Mouse (Mus musculus) midbrain, embryonic 15.5 days (tissue): ENCODE measurements at regions not wholly inside any gene's neighbourhood (a gene's known extent, or its start where the extent isn't known, plus 50 kb on each side); places are given as distances from the start of the nearest gene placed in this dataset.

Source experiments
- ATAC-seq: fragments of 200-750 bp; cut with Nextera tagmentation; replicated peaks from 2 replicates; pipeline ENCODE4 v1.8.0; 2017; ENCODE audit warnings: moderate TSS enrichment
- H3K27ac ChIP-seq: fragments of 300-500 bp; sonication (generic); 2 replicates; pipeline ENCODE4 v1.5.1; 2015; ENCODE audit warnings: mild to moderate bottlenecking, inconsistent platforms
- H3K27me3 ChIP-seq: fragments of 300-500 bp; sonication (generic); replicated peaks from 2 replicates; pipeline ENCODE4 v1.6.1; 2015; ENCODE audit warnings: inconsistent platforms
- H3K36me3 ChIP-seq: fragments of 300-500 bp; sonication (generic); replicated peaks from 2 replicates; pipeline ENCODE4 v1.6.1; 2015; ENCODE audit warnings: inconsistent platforms
- H3K4me1 ChIP-seq: fragments of 300-500 bp; sonication (generic); 2 replicates; pipeline ENCODE4 v1.6.1; 2015; ENCODE audit warnings: inconsistent platforms
- H3K4me2 ChIP-seq: fragments of 300-500 bp; sonication (generic); 2 replicates; pipeline ENCODE4 v1.6.1; 2015; ENCODE audit warnings: inconsistent platforms, mild to moderate bottlenecking, moderate library complexity
- H3K4me3 ChIP-seq: fragments of 300-500 bp; sonication (generic); 2 replicates; pipeline ENCODE4 v1.5.1; 2015; ENCODE audit warnings: mild to moderate bottlenecking, inconsistent platforms
- H3K9ac ChIP-seq: fragments of 300-500 bp; sonication (generic); 2 replicates; pipeline ENCODE4 v1.6.1; 2015; ENCODE audit warnings: mild to moderate bottlenecking, inconsistent platforms
- H3K9me3 ChIP-seq: fragments of 300-500 bp; sonication (generic); 2 replicates; pipeline ENCODE4 v1.6.1; 2016; ENCODE audit warnings: inconsistent platforms
- WGBS: fragments of 180-500 bp; shearing (Covaris S2); methylation state at CpG from one replicate; pipeline ENCODE4 v1.1.7; 2015; ENCODE audit warnings: mixed read lengths; 5-methylcytosine and 5-hydroxymethylcytosine counted together

DNA sequence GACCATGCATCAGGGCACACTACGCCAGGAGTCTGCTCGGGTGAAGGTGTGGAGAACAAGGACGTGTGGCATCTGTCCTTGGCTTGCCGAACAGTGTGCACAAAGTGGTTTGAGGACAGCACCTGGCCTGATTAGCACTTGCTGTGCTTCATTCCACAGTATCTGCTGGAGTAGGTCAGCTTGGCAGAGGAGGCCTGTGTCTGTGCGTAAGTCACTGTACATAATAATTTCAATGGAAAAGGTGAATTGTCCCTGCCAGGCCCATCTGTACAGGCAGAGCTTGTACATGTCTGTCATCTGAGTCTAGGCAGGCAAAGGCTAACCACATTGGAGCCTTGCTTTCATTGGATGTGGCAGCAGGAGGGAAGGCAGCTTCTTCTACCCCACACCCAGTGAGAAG is 979.5 kb upstream of the Car8 start:
- no peak for ATAC-seq
- 90% methylated on average over 5 of the region's 5 CpGs for WGBS
- no peak overlapping the region for H3K4me3 ChIP-seq
- no peak overlapping the region for H3K4me2 ChIP-seq
- no peaks in the 10 kb centered on the region for H3K4me1 ChIP-seq
- no peaks in the 10 kb centered on the region for H3K9me3 ChIP-seq
- no peak overlapping the region for H3K27ac ChIP-seq
- H3K27me3 ChIP-seq = no peaks in the 10 kb centered on the region
- H3K36me3 ChIP-seq = no peaks in the 10 kb centered on the region
- H3K9ac ChIP-seq = no peak overlapping the region

DNA sequence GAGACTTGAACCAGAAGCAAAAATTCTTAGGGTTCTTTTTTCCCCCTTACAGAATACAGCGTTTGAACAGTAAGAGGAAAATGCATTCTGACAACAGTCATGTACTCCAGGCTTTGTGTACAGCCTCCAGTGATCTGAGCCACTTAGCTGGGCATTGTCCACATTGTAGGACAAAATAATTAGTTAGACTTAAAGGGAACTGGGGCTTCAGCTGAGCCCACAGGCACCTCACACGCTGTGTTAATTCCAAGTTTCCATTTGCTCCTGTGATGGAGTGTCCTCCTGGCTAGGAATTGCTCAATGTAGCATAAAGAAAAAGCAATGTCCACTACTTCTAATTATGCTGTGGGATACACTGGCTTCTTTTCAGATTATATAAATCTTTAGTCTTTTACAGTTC is 969.8 kb upstream of the Car8 start:
- ATAC-seq = no peak
- H3K4me1 ChIP-seq = no peaks in the 10 kb centered on the region
- no peak overlapping the region for H3K9ac ChIP-seq
- no peak overlapping the region for H3K4me2 ChIP-seq
- no peaks in the 10 kb centered on the region for H3K36me3 ChIP-seq
- no peaks in the 10 kb centered on the region for H3K27me3 ChIP-seq
- H3K4me3 ChIP-seq = no peak overlapping the region
- 42% methylated on average over 2 of the region's 2 CpGs for WGBS
- no peak overlapping the region for H3K27ac ChIP-seq
- H3K9me3 ChIP-seq = no peaks in the 10 kb centered on the region

DNA sequence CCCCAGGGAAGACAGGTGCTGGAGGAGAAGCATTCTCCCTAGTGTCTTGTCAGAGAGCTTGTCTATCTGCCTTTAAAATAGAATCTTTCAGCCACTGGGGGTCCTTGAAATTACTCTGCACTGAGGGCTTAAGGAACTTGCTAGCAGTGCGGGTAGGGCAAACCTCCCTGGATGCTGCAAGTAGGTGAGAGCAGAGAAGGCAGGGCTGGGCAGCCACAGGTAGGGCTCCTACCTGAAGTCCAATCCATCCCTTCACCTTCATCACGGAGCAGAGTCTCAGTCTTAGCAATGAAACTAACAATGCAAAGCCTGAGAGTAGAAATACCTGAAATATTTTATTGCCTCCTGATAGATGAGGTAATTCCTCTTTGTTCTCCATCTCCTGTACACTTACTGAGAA is 961.2 kb upstream of the Car8 start:
- no peaks in the 10 kb centered on the region for H3K27me3 ChIP-seq
- no peaks in the 10 kb centered on the region for H3K36me3 ChIP-seq
- 0 out of 2 replicates have a peak, but pooled peaks cover 4% of the 10 kb centered on the region for H3K4me1 ChIP-seq
- H3K4me2 ChIP-seq = no peak overlapping the region
- no peak overlapping the region for H3K27ac ChIP-seq
- 76% methylated on average over 2 of the region's 2 CpGs for WGBS
- no peak overlapping the region for H3K9ac ChIP-seq
- no peak for ATAC-seq
- H3K4me3 ChIP-seq = no peak overlapping the region
- no peaks in the 10 kb centered on the region for H3K9me3 ChIP-seq

DNA sequence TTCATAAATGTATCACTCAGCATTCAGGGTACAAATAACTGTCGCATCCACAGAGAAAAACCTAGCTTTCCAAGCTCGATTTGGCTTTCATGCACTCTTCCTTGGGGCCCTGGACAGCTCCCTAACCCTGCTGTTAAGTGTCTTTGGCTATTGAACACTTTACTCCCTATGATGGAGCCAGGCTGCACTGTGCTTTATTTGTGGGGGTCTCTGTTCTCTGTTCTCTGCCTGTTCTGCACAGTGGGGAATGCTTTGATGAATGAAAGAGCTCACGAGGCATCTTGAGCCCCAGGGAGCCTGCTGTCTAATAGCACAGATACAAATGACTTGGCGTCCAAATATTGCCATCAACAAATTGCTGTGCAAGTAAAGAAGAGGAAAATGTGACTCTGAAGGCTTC is 957.6 kb upstream of the Car8 start:
- WGBS = 25% methylated on average over 4 of the region's 4 CpGs
- Histone ChIP-seq H3K4me1 (0 out of 2 replicates have a peak, but pooled peaks cover 4% of the 10 kb centered on the region), H3K4me2 (no peak overlapping the region), H3K27ac (0 out of 2 replicates have a peak overlapping the region, but pooled peaks have one; percentile 7), H3K9ac (no peak overlapping the region), H3K4me3 (no peak overlapping the region), H3K9me3 (no peaks in the 10 kb centered on the region), H3K27me3 (no peaks in the 10 kb centered on the region), H3K36me3 (no peaks in the 10 kb centered on the region)
- ATAC-seq = no peak

DNA sequence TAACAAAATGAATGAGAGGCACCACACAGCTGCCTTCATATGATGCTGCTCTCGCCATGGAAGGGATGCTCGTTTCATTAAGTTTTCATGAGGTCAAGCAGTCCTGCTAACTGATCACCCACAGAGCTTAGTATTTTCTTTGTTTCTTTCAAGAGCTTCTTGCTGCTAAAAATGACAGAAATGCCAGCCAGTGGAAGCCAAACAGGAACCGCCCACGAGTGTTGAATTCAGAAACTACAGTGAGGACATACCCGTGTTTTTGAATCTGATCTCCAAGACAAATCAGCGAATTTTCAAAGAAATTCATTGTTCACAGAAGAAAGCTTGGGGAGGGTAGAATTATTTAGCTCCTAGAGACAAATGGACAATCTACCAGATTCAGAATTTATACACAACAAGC is 954.3 kb upstream of the Car8 start:
- no peaks in the 10 kb centered on the region for H3K9me3 ChIP-seq
- WGBS = 51% methylated on average over 6 of the region's 6 CpGs
- no peak overlapping the region for H3K27ac ChIP-seq
- 0 out of 2 replicates have a peak, but pooled peaks cover 4% of the 10 kb centered on the region for H3K4me1 ChIP-seq
- no peaks in the 10 kb centered on the region for H3K36me3 ChIP-seq
- H3K4me2 ChIP-seq = no peak overlapping the region
- H3K4me3 ChIP-seq = no peak overlapping the region
- ATAC-seq = no peak
- no peak overlapping the region for H3K9ac ChIP-seq
- H3K27me3 ChIP-seq = no peaks in the 10 kb centered on the region

DNA sequence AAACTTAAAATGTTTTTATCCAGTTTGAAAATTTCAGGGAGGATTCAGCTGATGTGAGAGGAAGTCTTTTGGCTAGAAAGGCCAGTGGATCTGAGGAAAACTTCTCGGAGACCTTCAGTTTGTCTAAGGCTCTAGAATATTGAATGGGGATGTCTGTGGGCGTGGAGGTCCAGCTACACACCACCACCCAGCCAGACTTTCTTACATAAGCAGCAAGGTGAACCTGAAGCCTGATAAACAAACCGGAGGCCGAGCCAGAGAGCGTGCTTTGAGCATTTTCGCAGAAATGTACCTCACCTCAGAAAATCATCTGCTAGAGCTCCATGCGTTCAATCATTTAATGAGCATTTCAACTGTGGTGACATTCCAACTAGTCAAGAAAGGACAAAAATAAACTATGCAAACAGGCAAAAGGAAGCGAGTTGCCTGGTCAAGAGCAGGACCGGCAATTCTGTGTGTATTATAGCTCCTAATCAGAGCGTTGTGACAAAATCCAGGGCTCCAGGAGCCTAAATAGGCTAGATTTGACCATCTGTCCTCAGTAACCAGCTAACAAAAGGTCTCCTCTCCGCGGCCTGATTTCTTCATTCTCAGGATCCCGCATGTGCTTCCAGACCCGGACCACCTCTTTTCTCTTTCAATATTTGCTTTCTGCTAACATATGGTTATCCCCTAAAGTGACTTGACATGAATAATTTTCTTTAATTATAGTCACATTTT is 946.5 kb upstream of the Car8 start:
- Histone ChIP-seq H3K27me3 (no peaks in the 10 kb centered on the region), H3K27ac (peak overlapping the region; percentile 81), H3K4me3 (peak overlapping the region; percentile 25; the same call in 1 of the 2 replicates), H3K36me3 (no peaks in the 10 kb centered on the region), H3K4me2 (peak overlapping the region; percentile 51), H3K4me1 (peaks cover 17% of the 10 kb centered on the region), H3K9me3 (no peaks in the 10 kb centered on the region), H3K9ac (no peak overlapping the region)
- ATAC-seq = 0 out of 2 replicates have a peak, but pooled peaks have one; percentile 40
- WGBS = 30% methylated on average over 14 of the region's 14 CpGs

DNA sequence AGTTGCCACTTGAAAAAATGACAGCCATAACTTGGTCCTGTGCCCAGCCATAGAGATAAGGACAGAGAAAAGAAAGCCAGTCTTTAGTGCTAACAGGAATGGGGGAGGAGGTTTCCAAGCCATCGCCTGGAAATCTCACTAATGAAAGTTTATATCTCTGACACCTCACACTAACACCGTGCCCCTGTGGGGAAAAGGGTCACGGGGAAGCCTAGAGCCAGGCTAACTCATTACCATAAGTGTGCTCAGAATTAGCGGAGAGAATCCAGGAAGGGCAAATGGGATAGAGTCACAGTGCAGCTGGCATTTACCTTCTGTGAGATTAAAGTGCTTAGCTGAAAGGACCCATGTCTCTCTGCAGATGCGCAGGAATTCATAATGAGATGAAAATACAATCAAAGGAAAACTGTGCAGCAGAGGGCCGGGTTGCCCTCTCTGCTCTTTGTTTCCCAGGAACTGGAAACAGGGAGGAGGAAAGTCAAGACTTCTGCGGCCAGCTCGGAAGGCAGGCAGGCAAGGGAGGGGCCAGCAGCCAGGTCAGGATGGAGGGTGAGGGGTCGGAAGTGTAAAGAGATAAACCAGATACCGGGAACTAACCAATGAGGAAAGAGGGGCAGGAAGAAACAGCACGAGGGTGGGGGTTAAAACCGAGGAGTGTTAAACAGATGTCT is 945.7 kb upstream of the Car8 start:
- Histone ChIP-seq H3K4me3 (peak overlapping the region; percentile 25), H3K4me2 (peak overlapping the region; percentile 51), H3K9ac (no peak overlapping the region), H3K36me3 (no peaks in the 10 kb centered on the region), H3K27me3 (no peaks in the 10 kb centered on the region), H3K27ac (peak overlapping the region; percentile 81), H3K9me3 (no peaks in the 10 kb centered on the region), H3K4me1 (peaks cover 17% of the 10 kb centered on the region)
- peak; percentile 92 for ATAC-seq
- WGBS = under 1% methylated on average over 12 of the region's 12 CpGs

DNA sequence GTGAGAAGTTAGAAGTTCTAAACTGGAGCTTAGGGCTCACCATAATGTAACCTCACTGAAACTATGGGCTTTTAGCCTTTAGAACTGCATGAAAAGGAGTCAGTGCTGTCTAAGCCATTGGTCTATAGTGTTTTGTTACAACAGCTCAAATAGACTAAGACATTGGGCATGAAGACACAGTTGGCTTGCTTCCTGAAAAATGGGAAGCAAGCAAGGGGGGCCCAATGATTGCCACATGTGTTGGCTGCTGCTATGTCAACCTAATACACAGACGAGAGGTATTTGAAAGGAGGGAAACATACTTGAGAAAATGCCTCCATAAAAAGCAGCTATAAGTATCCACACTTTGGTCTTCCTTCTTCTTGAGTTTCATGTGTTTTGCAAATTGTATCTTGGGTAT is 935.5 kb upstream of the Car8 start:
- H3K27ac ChIP-seq = no peak overlapping the region
- no peaks in the 10 kb centered on the region for H3K4me1 ChIP-seq
- no peak overlapping the region for H3K4me2 ChIP-seq
- H3K36me3 ChIP-seq = no peaks in the 10 kb centered on the region
- H3K9me3 ChIP-seq = no peaks in the 10 kb centered on the region
- H3K9ac ChIP-seq = no peak overlapping the region
- H3K4me3 ChIP-seq = no peak overlapping the region
- 86% methylated on average over 1 of the region's 1 CpGs for WGBS
- H3K27me3 ChIP-seq = no peaks in the 10 kb centered on the region
- ATAC-seq = no peak

DNA sequence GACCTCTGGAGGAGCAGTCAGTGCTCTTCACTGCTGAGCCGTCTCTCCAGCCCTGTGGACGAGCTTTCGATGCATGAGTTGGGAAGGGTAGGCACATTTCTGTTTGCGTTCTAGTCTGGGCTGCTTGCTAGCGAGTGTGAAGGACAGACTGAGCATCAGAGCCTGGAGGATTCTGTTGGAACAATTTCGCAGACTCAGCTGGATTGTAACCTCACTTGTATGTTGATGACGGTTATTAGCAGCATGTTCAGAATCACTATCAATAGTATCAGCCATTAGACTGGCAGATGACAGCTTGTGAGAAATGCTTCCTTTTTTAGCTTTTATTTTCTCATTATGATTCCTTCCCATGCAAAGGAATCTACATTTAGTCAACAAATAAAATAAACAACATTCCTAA is 923.5 kb upstream of the Car8 start:
- WGBS = 73% methylated on average over 7 of the region's 7 CpGs
- no peak overlapping the region for H3K27ac ChIP-seq
- no peak overlapping the region for H3K9ac ChIP-seq
- no peaks in the 10 kb centered on the region for H3K9me3 ChIP-seq
- H3K4me2 ChIP-seq = no peak overlapping the region
- H3K4me1 ChIP-seq = no peaks in the 10 kb centered on the region
- H3K36me3 ChIP-seq = no peaks in the 10 kb centered on the region
- H3K27me3 ChIP-seq = no peaks in the 10 kb centered on the region
- H3K4me3 ChIP-seq = no peak overlapping the region
- no peak for ATAC-seq

DNA sequence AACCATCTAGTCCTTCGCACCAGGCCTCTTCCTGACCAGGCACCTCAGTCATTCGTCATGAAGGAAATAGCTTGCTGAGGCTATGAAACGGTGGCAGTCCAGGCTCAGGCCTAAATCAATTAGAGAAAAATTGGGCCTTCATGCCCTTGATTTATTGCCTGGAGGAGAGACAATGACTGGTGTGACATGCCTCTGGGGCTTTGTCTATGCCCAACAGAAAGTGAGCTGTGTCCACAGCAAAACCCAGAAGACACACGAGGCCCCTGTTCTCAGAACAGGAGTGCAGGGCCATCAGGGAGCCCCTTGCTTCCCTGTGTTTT is 922.9 kb upstream of the Car8 start:
- WGBS = 48% methylated on average over 4 of the region's 4 CpGs
- Histone ChIP-seq H3K27me3 (no peaks in the 10 kb centered on the region), H3K27ac (no peak overlapping the region), H3K4me3 (no peak overlapping the region), H3K4me2 (no peak overlapping the region), H3K4me1 (no peaks in the 10 kb centered on the region), H3K9ac (no peak overlapping the region), H3K36me3 (no peaks in the 10 kb centered on the region), H3K9me3 (no peaks in the 10 kb centered on the region)
- no peak for ATAC-seq

DNA sequence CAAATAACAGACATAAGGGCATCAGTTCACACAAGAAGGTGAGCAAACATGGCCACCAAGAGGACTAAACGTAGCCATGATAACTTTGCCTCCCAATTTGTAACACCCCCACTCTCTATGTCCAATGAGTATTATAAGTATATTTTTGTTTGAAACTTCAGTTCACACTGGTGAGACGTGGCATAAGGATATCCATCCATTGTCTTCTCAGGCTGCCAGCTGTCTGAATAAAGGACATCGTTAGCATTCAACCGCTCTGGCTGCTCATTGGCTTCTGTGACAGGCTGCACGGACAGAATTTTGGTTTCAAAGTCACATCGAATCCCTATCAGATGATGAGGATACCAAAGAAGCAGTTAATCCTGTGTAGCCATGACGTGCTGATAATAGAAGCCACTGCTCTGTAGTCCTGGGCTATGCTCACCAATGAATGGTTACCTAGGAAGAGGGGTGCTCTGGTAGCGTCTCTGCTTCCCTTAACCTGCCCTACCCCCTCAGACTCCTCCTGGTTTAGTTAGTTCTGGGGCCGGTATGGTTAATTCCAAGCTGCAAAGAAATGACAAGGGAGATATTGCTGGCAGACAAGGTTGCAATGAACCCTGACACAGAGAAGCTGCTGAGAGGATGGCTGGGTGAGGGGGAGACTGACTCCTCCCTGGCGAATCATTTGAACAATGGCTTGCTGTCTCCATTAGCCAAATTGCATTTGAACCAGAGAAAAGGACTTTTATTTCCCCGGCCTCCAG is 922.4 kb upstream of the Car8 start:
- H3K4me2 ChIP-seq = no peak overlapping the region
- no peaks in the 10 kb centered on the region for H3K9me3 ChIP-seq
- no peak overlapping the region for H3K9ac ChIP-seq
- H3K36me3 ChIP-seq = no peaks in the 10 kb centered on the region
- 28% methylated on average over 11 of the region's 11 CpGs for WGBS
- ATAC-seq = no peak; the same call in 1 of the 2 replicates
- H3K27ac ChIP-seq = no peak overlapping the region
- no peaks in the 10 kb centered on the region for H3K27me3 ChIP-seq
- H3K4me3 ChIP-seq = no peak overlapping the region
- H3K4me1 ChIP-seq = no peaks in the 10 kb centered on the region

DNA sequence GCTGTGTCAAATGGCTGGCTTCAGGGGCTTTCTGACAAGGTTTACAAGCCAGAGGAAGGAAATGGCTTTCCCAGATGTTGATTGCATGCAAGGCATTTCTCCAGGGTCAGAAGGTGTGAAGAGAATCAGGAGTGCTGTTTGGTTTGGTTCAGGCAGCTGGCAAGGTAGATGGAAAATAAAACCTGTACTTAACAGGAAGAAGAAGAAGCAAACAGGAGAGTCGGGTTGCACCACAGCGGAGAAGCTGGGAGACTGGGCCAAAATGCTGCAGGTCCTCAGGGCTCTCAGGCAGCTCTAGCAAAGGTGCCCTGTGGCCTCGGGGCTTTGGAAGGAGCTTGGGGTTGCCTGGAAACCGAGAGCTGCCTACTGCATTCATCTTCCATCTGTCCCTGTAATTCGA is 908.9 kb upstream of the Car8 start:
- 20% methylated on average over 5 of the region's 5 CpGs for WGBS
- Histone ChIP-seq H3K27ac (peak overlapping the region; percentile 46), H3K4me1 (peaks cover 11% of the 10 kb centered on the region), H3K9me3 (no peaks in the 10 kb centered on the region), H3K4me2 (no peak overlapping the region), H3K4me3 (no peak overlapping the region), H3K9ac (no peak overlapping the region), H3K27me3 (no peaks in the 10 kb centered on the region), H3K36me3 (no peaks in the 10 kb centered on the region)
- peak; percentile 58 for ATAC-seq
